Mouse (Mus musculus) right cerebral cortex, adult 18-20 months (tissue): ENCODE data around the gene D1Pas1.

Source experiments
- DNase-seq: peaks from one replicate; pipeline ENCODE4 v3.0.0; 2022; ENCODE audit warnings: mixed read lengths

D1Pas1 gene

GRCm38 (mm10) chr1:186988822-186989221 lies 21.6 kb downstream of the D1Pas1 start:
- DNase-seq: peak; percentile 6

GRCm38 (mm10) chr1:186991473-186991872 lies 24.3 kb downstream of the D1Pas1 start:
- DNase-seq: peak; percentile 7

GRCm38 (mm10) chr1:186992113-186992512 lies 24.9 kb downstream of the D1Pas1 start:
- DNase-seq: no peak

GRCm38 (mm10) chr1:186997596-186998304 lies 30.5 kb downstream of the D1Pas1 start:
- no peak for DNase-seq

GRCm38 (mm10) chr1:187003441-187003861 lies 36.2 kb downstream of the D1Pas1 start:
- no peak for DNase-seq

GRCm38 (mm10) chr1:187004306-187004705 lies 37.1 kb downstream of the D1Pas1 start:
- DNase-seq: no peak

GRCm38 (mm10) chr1:187006227-187006925 lies 39.2 kb downstream of the D1Pas1 start:
- DNase-seq: no peak

- DNase-seq: no peak
Measured at GRCm38 (mm10) chr1:187008236-187008635, 41.0 kb downstream of the D1Pas1 start.

- DNase-seq: no peak
Measured at GRCm38 (mm10) chr1:187010071-187010470, 42.9 kb downstream of the D1Pas1 start.

GRCm38 (mm10) chr1:187011601-187012000 lies 44.4 kb downstream of the D1Pas1 start:
- DNase-seq: no peak

GRCm38 (mm10) chr1:187014141-187014540 lies 46.9 kb downstream of the D1Pas1 start:
- DNase-seq: no peak

- DNase-seq: no peak
Measured at GRCm38 (mm10) chr1:187015673-187016072, 48.5 kb downstream of the D1Pas1 start.

- no peak for DNase-seq
Measured at GRCm38 (mm10) chr1:187016116-187016515, 48.9 kb downstream of the D1Pas1 start.

GRCm38 (mm10) chr1:187020011-187020410 lies 52.8 kb downstream of the D1Pas1 start:
- no peak for DNase-seq
